16 mouse cellular contexts compared by ENCODE assay signal in genomic region chr9:101790936-101791335, GRCm38 (mm10).
"Had no signal": no experiment of that assay in that cellular context is flagged by ENCODE, and none has a peak within 500 bp of the region (broad histone marks: within the 10 kb centered on the region; RNA-seq: fewer than 3 reads in every experiment).

No protein-coding gene starts in this region.

- H3K9ac ChIP-seq: liver, embryonic 13.5 days; lung, embryonic 15.5 days; midbrain, embryonic 12.5 days; midbrain, embryonic 15.5 days; neural tube, embryonic 12.5 days; neural tube, embryonic 15.5 days; stomach, embryonic 15.5 days had no signal

- H3K27me3 ChIP-seq: liver, embryonic 13.5 days; lung, embryonic 15.5 days; midbrain, embryonic 12.5 days; midbrain, embryonic 15.5 days; neural tube, embryonic 12.5 days; neural tube, embryonic 15.5 days; stomach, embryonic 15.5 days had no signal

- H3K9me3 ChIP-seq: liver, embryonic 13.5 days; lung, embryonic 15.5 days; midbrain, embryonic 12.5 days; midbrain, embryonic 15.5 days; neural tube, embryonic 12.5 days; neural tube, embryonic 15.5 days; stomach, embryonic 15.5 days had no signal

- H3K27ac ChIP-seq: liver, embryonic 13.5 days; lung, embryonic 15.5 days; macrophage; midbrain, embryonic 12.5 days; midbrain, embryonic 15.5 days; neural tube, embryonic 12.5 days; neural tube, embryonic 15.5 days; stomach, embryonic 15.5 days had no signal

- H3K36me3 ChIP-seq: liver, embryonic 13.5 days; lung, embryonic 15.5 days; midbrain, embryonic 12.5 days; midbrain, embryonic 15.5 days; neural tube, embryonic 12.5 days; neural tube, embryonic 15.5 days; stomach, embryonic 15.5 days had no signal

- H3K4me1 ChIP-seq: liver, embryonic 13.5 days; lung, embryonic 15.5 days; midbrain, embryonic 12.5 days; midbrain, embryonic 15.5 days; neural tube, embryonic 12.5 days; neural tube, embryonic 15.5 days; stomach, embryonic 15.5 days had no signal

- DNase-seq: kidney, adult 18-20 months; kidney, adult 9 months; kidney, postnatal 14 days; kidney, postnatal 4 days; liver, embryonic 13.5 days; lung, postnatal 14 days; right cerebral cortex, postnatal 25 days; spleen, adult 18-20 months; thymus, postnatal 25 days had no signal

- H3K4me2 ChIP-seq: liver, embryonic 13.5 days; lung, embryonic 15.5 days; midbrain, embryonic 12.5 days; midbrain, embryonic 15.5 days; neural tube, embryonic 12.5 days; neural tube, embryonic 15.5 days; stomach, embryonic 15.5 days had no signal

- ATAC-seq: midbrain, embryonic 15.5 days had no signal

- H3K4me3 ChIP-seq: liver, embryonic 13.5 days; lung, embryonic 15.5 days; midbrain, embryonic 12.5 days; midbrain, embryonic 15.5 days; neural tube, embryonic 12.5 days; neural tube, embryonic 15.5 days; stomach, embryonic 15.5 days had no signal
